Mouse (Mus musculus) limb, embryonic 12.5 days (tissue): Measurements from ENCODE around the gene Atp13a4. TPM values are rescaled to one million over a fixed set of nuclear protein-coding genes. Genes with fewer than 3 reads are reported as not detected.
A peak's percentile ranks its signal among the peaks of the same experiment; 100 is the strongest.

Experiments
- ATAC-seq: fragments of 200-750 bp; cut with Nextera tagmentation; 2 replicates; pipeline ENCODE4 v1.8.0; 2017; ENCODE audit warnings: low read depth, moderate TSS enrichment; ENCODE audit not compliant: insufficient number of reproducible peaks, insufficient read depth, low FRiP score, low TSS enrichment
- H3K27ac ChIP-seq: fragments of 300-500 bp; sonication (generic); 2 replicates; pipeline ENCODE4 v1.5.1; 2016; ENCODE audit warnings: mild to moderate bottlenecking, moderate library complexity
- H3K27me3 ChIP-seq: fragments of 300-500 bp; sonication (generic); 2 replicates; pipeline ENCODE4 v1.6.1; 2016; ENCODE audit warnings: mild to moderate bottlenecking, moderate library complexity
- H3K36me3 ChIP-seq: fragments of 300-500 bp; sonication (generic); 2 replicates; pipeline ENCODE4 v1.6.1; 2016; ENCODE audit warnings: mild to moderate bottlenecking, moderate library complexity
- H3K4me1 ChIP-seq: fragments of 300-500 bp; sonication (generic); replicated peaks from 2 replicates; pipeline ENCODE4 v1.6.1; 2016
- H3K4me2 ChIP-seq: fragments of 300-500 bp; sonication (generic); 2 replicates; pipeline ENCODE4 v1.6.1; 2016; ENCODE audit warnings: mild to moderate bottlenecking, moderate library complexity
- H3K4me3 ChIP-seq: fragments of 300-500 bp; sonication (generic); replicated peaks from 2 replicates; pipeline ENCODE4 v1.5.1; 2016; ENCODE audit warnings: mild to moderate bottlenecking
- H3K9ac ChIP-seq: fragments of 300-500 bp; sonication (generic); replicated peaks from 2 replicates; pipeline ENCODE4 v1.6.1; 2016; ENCODE audit warnings: mild to moderate bottlenecking, moderate library complexity
- H3K9me3 ChIP-seq: fragments of 300-500 bp; sonication (generic); 2 replicates; pipeline ENCODE4 v1.6.1; 2016; ENCODE audit warnings: mild to moderate bottlenecking, moderate library complexity
- WGBS: fragments of 180-500 bp; shearing (Covaris S2); methylation state at CpG from one replicate; pipeline ENCODE4 v1.1.7; 2016; 5-methylcytosine and 5-hydroxymethylcytosine counted together
- polyA plus RNA-seq: library from polyadenylated mRNA; unstranded; fragments of >200 nt; fragmentation: Nextera tagmentation; extraction: Ambion mirVana; gene quantifications from 2 replicates; pipeline ENCODE4 v1.2.1, GENCODE M21; 2016

Atp13a4 gene
- polyA plus RNA-seq, result not detected in 2 replicates

- Histone ChIP-seq H3K27me3 (no peaks in the 10 kb centered on the region), H3K36me3 (no peaks in the 10 kb centered on the region), H3K9ac (no peak within 1 kb of the TSS), H3K4me3 (no peak within 1 kb of the TSS), H3K4me2 (no peak within 1 kb of the TSS), H3K4me1 (no peaks in the 10 kb centered on the region), H3K27ac (no peak within 1 kb of the TSS), H3K9me3 (no peaks in the 10 kb centered on the region)
- 85% methylated on average over 11 of the region's 11 CpGs for WGBS
- no peak for ATAC-seq
Measured at GRCm38 (mm10) chr16:29544829-29545228, at the start of gene Atp13a4. Atp13a4 (minus strand) TSS chr16:29544864.

GRCm38 (mm10) chr16:29592171-29592570 is 47.5 kb upstream of the Atp13a4 start:
- H3K4me2 ChIP-seq, result no peak overlapping the region
- WGBS, result 83% methylated on average over 7 of the region's 7 CpGs
- H3K9me3 ChIP-seq, result no peaks in the 10 kb centered on the region
- H3K4me1 ChIP-seq, result no peaks in the 10 kb centered on the region
- H3K4me3 ChIP-seq, result no peak overlapping the region
- no peaks in the 10 kb centered on the region for H3K27me3 ChIP-seq
- peaks cover 66% of the 10 kb centered on the region for H3K36me3 ChIP-seq
- H3K9ac ChIP-seq, result no peak overlapping the region
- no peak for ATAC-seq
- H3K27ac ChIP-seq, result no peak overlapping the region

GRCm38 (mm10) chr16:29579787-29580176 is 35.1 kb upstream of the Atp13a4 start:
- H3K27me3 ChIP-seq, result no peaks in the 10 kb centered on the region
- H3K9me3 ChIP-seq, result no peaks in the 10 kb centered on the region
- H3K27ac ChIP-seq, result no peak overlapping the region
- H3K36me3 ChIP-seq, result no peaks in the 10 kb centered on the region
- WGBS, result 9% methylated on average over 12 of the region's 12 CpGs
- H3K9ac ChIP-seq, result peak overlapping the region; percentile 89
- ATAC-seq, result peak; percentile 35; the same call in 1 of the 2 replicates
- H3K4me1 ChIP-seq, result peaks cover 8% of the 10 kb centered on the region
- peak overlapping the region; percentile 87 for H3K4me2 ChIP-seq
- H3K4me3 ChIP-seq, result peak overlapping the region; percentile 91

GRCm38 (mm10) chr16:29579167-29579786 is 34.6 kb upstream of the Atp13a4 start, which contains the start of gene Opa1:
Opa1 (plus strand) TSS chr16:29579334.
- H3K4me3 ChIP-seq, result peak within 1 kb of the TSS; percentile 91
- H3K9ac ChIP-seq, result peak within 1 kb of the TSS; percentile 89
- H3K4me2 ChIP-seq, result peak within 1 kb of the TSS; percentile 87
- H3K36me3 ChIP-seq, result no peaks in the 10 kb centered on the region
- no peaks in the 10 kb centered on the region for H3K9me3 ChIP-seq
- no peaks in the 10 kb centered on the region for H3K27me3 ChIP-seq
- peaks cover 8% of the 10 kb centered on the region for H3K4me1 ChIP-seq
- WGBS, result under 1% methylated on average over 39 of the region's 39 CpGs
- ATAC-seq, result peak; percentile 98
- no peak within 1 kb of the TSS for H3K27ac ChIP-seq

DNA sequence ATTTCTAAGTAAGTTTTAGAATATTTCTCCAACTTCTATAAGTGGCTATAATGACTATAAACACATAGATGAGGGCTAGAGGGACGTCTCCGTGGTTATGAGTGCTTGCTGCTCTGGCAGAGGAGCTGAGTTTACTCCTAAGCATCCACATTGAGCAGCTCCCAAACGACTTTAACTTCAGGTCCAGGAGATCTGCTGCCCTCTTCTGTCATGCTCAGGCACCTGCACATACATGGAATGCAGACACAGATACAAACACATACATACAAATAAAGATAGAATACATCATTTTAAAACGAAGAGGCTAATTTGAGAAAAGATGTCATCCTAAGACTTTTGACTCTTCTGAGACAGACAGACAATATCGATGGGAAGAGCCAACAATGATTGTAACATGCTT is 31.0 kb upstream of the Atp13a4 start:
- no peaks in the 10 kb centered on the region for H3K9me3 ChIP-seq
- no peak overlapping the region for H3K27ac ChIP-seq
- H3K4me2 ChIP-seq, result no peak overlapping the region
- no peak overlapping the region for H3K9ac ChIP-seq
- no peaks in the 10 kb centered on the region for H3K36me3 ChIP-seq
- H3K27me3 ChIP-seq, result no peaks in the 10 kb centered on the region
- 13% methylated on average over 5 of the region's 5 CpGs for WGBS
- no peak for ATAC-seq
- no peak overlapping the region for H3K4me3 ChIP-seq
- peaks cover 7% of the 10 kb centered on the region for H3K4me1 ChIP-seq

GRCm38 (mm10) chr16:29574013-29574412 is 29.3 kb upstream of the Atp13a4 start:
- ATAC-seq, result no peak
- Histone ChIP-seq H3K4me2 (no peak overlapping the region), H3K9me3 (no peaks in the 10 kb centered on the region), H3K4me1 (no peaks in the 10 kb centered on the region), H3K4me3 (no peak overlapping the region), H3K27ac (no peak overlapping the region), H3K36me3 (no peaks in the 10 kb centered on the region), H3K9ac (no peak overlapping the region), H3K27me3 (no peaks in the 10 kb centered on the region)
- WGBS, result 75% methylated on average over 4 of the region's 4 CpGs

DNA sequence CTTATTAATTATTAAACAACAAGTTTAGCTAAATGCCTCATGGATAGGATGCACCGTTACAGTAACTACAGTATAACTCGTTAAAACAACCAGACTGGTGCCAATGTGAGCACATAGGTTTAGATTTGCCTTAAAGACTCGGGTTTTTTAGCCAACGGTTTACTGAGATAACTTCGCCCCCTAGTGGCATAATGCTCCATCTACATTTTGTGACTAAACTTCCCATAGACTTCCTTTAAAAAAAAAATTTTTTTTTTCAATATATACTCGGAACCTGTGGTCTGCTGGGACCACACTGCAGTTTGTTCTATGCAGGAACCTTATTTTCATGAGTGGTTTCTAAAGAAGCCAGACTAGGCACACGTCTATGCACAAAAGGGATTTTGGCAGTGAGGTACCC is 16.2 kb upstream of the Atp13a4 start:
- WGBS, result 9% methylated on average over 7 of the region's 7 CpGs
- Histone ChIP-seq H3K27me3 (no peaks in the 10 kb centered on the region), H3K36me3 (no peaks in the 10 kb centered on the region), H3K9me3 (no peaks in the 10 kb centered on the region), H3K4me2 (no peak overlapping the region), H3K4me3 (no peak overlapping the region), H3K27ac (no peak overlapping the region), H3K9ac (no peak overlapping the region), H3K4me1 (no peaks in the 10 kb centered on the region)
- no peak for ATAC-seq

GRCm38 (mm10) chr16:29560454-29560853 is 15.8 kb upstream of the Atp13a4 start:
- no peak for ATAC-seq

DNA sequence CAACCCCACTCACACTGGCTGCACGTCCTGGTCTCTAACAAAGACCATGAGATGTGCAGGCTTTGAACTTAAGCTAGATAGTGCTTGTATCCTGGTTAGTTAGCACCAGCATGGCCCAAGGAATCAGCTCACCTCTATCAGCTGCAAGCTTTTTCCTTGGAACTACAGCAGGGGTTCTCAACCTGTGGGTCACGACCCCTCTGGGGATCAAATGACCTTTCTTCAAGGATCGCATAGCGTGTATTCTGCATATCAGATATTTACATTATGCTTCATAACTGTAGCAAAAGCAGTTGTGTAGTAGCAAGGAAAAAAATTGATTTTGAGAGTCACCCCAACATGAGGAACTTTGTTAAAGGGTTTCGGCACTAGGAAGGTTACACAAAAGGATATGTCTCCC is 15.0 kb upstream of the Atp13a4 start:
- H3K4me2 ChIP-seq, result no peak overlapping the region
- no peaks in the 10 kb centered on the region for H3K27me3 ChIP-seq
- ATAC-seq, result no peak
- H3K9ac ChIP-seq, result no peak overlapping the region
- no peaks in the 10 kb centered on the region for H3K9me3 ChIP-seq
- no peak overlapping the region for H3K27ac ChIP-seq
- H3K36me3 ChIP-seq, result no peaks in the 10 kb centered on the region
- WGBS, result 83% methylated on average over 5 of the region's 5 CpGs
- no peaks in the 10 kb centered on the region for H3K4me1 ChIP-seq
- H3K4me3 ChIP-seq, result no peak overlapping the region

More at GRCm38 (mm10) chr16:29560454-29560853, 15.8 kb upstream of the Atp13a4 start:
- Histone ChIP-seq H3K36me3 (no peaks in the 10 kb centered on the region), H3K9me3 (no peaks in the 10 kb centered on the region), H3K27me3 (no peaks in the 10 kb centered on the region), H3K4me1 (no peaks in the 10 kb centered on the region), H3K4me2 (no peak overlapping the region), H3K4me3 (no peak overlapping the region), H3K27ac (no peak overlapping the region), H3K9ac (no peak overlapping the region)
- WGBS, result 52% methylated on average over 10 of the region's 10 CpGs

DNA sequence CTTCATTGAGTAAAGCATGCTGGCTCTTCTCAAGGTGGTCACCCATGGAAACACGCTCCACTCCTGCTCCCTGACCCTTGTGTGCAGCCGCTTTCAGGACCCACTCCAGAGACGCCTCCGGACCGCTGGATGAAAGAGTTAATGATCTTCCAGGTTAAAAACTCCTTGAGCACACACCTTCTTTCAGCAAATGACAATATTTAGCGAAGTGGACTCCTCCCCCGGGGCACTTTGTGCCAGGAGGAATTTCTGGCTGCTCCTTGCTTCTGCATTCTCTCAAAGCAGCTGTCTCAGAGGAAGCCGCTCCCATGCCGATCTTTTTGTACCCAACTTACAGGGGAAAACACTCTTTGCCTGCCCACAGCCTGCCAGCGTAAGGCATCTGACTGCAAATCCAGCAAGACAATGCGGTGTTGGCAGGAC is 3.4 kb downstream of the Atp13a4 start:
- no peak overlapping the region for H3K4me3 ChIP-seq
- no peak for ATAC-seq

DNA sequence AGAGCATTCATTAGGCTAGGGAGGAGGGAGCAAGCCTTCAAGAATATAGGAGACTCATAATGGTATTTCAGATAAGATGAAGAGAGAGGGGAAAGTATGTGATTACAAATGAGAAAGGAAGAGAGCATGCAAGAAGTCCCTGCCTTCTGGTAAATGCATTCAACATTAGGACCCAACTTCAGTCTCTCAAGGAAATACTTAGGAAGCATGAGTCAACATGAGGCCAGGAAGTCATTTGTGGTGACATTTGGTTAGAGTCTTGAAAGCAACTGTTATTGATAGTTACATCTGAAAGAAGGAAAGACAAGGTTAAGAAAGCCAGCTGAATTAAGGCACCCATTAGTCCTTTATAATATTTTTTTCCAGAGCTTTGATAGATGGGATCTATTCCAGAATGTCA is 4.8 kb downstream of the Atp13a4 start:
- Histone ChIP-seq H3K27me3 (no peaks in the 10 kb centered on the region), H3K4me1 (no peaks in the 10 kb centered on the region), H3K36me3 (no peaks in the 10 kb centered on the region), H3K27ac (no peak overlapping the region), H3K9ac (no peak overlapping the region), H3K9me3 (no peaks in the 10 kb centered on the region), H3K4me2 (no peak overlapping the region), H3K4me3 (no peak overlapping the region)
- no peak for ATAC-seq

More for the DNA sequence above, 3.4 kb downstream of the Atp13a4 start:
- Histone ChIP-seq H3K36me3 (no peaks in the 10 kb centered on the region), H3K9me3 (no peaks in the 10 kb centered on the region), H3K27ac (no peak overlapping the region), H3K27me3 (no peaks in the 10 kb centered on the region), H3K4me2 (no peak overlapping the region), H3K9ac (no peak overlapping the region), H3K4me1 (no peaks in the 10 kb centered on the region)
- WGBS, result 78% methylated on average over 11 of the region's 11 CpGs
